11 mouse cellular contexts compared by ENCODE assay signal in genomic region chr17:87328177-87328768, GRCm38 (mm10). TPM values are rescaled to one million over a fixed set of nuclear protein-coding genes. Genes with fewer than 3 reads are reported as not detected.
DNase-seq lines count a peak whose midpoint lies in the region; ATAC-seq lines count a peak whose summit lies in the region.
"Had no signal": no experiment of that assay in that cellular context is flagged by ENCODE, and none has a peak within 500 bp of the region (broad histone marks: within the 10 kb centered on the region; RNA-seq: fewer than 3 reads in every experiment).

No protein-coding gene starts in this region.

- no peak for DNase-seq in hindbrain, embryonic 11.5 days (ENCODE audit: low spot score)
- DNase-seq in frontal cortex, postnatal 10 days (ENCODE audit: low spot score in 2 of 2), result peak; percentile 72 to 83
- peak; percentile 45 to 76 for DNase-seq in layer of hippocampus, postnatal 14 days (ENCODE audit: low spot score in 2 of 2)
- peak; percentile 89 to 92 for DNase-seq in right cerebral cortex, postnatal 36 days (ENCODE audit: low spot score in 2 of 2)
- DNase-seq in kidney, postnatal 4 days, result no peak
- DNase-seq: kidney, postnatal 36 days; liver, postnatal 0 days had no signal

- H3K27me3 ChIP-seq in hindbrain, embryonic 16.5 days (replicated peaks; ENCODE audit: control insufficient read depth, insufficient read depth, low read length), result no peaks in the 10 kb centered on the region
- no peaks in the 10 kb centered on the region for H3K27me3 ChIP-seq in hindbrain, embryonic 11.5 days (ENCODE audit: control insufficient read depth, insufficient read depth, low read length)

- H3K4me1 ChIP-seq in hindbrain, embryonic 16.5 days (ENCODE audit: control insufficient read depth, insufficient read depth, low read depth, low read length), result peaks cover 50% of the 10 kb centered on the region
- H3K4me1 ChIP-seq in hindbrain, embryonic 11.5 days (replicated peaks; ENCODE audit: control insufficient read depth, insufficient read depth, low read length), result peaks cover 29% of the 10 kb centered on the region

- no peaks in the 10 kb centered on the region for H3K36me3 ChIP-seq in hindbrain, embryonic 16.5 days (ENCODE audit: control insufficient read depth, insufficient read depth, low read length)
- no peaks in the 10 kb centered on the region for H3K36me3 ChIP-seq in hindbrain, embryonic 11.5 days (ENCODE audit: control insufficient read depth, insufficient read depth, low read length)
- H3K36me3 ChIP-seq: midbrain, embryonic 12.5 days had no signal

- 48% methylated on average over 9 of the region's 9 CpGs for WGBS in hindbrain, embryonic 16.5 days
- 72% methylated on average over 8 of the region's 9 CpGs for WGBS in hindbrain, embryonic 11.5 days

- H3K4me3 ChIP-seq in hindbrain, embryonic 16.5 days (ENCODE audit: low read length), result no peak overlapping the region
- no peak overlapping the region for H3K4me3 ChIP-seq in hindbrain, embryonic 11.5 days (ENCODE audit: low read depth, low read length)
- H3K4me3 ChIP-seq: midbrain, embryonic 12.5 days had no signal

- no peaks in the 10 kb centered on the region for H3K9me3 ChIP-seq in hindbrain, embryonic 16.5 days (ENCODE audit: control insufficient read depth, low read length)
- no peaks in the 10 kb centered on the region for H3K9me3 ChIP-seq in hindbrain, embryonic 11.5 days (ENCODE audit: control insufficient read depth, low read length)
- H3K9me3 ChIP-seq: G1E; midbrain, embryonic 12.5 days had no signal

- H3K9ac ChIP-seq in hindbrain, embryonic 16.5 days (ENCODE audit: low read depth, low read length), result peak overlapping the region; percentile 27; the same call in 1 of the 2 replicates
- no peak overlapping the region for H3K9ac ChIP-seq in hindbrain, embryonic 11.5 days (ENCODE audit: low read depth, low read length)
- H3K9ac ChIP-seq: liver, postnatal 0 days; midbrain, embryonic 12.5 days had no signal

- no peak for ATAC-seq in hindbrain, embryonic 16.5 days
- no peak for ATAC-seq in hindbrain, embryonic 11.5 days (ENCODE audit: low FRiP score)
- ATAC-seq in granulocyte monocyte progenitor cell, adult 5-6 weeks (replicated peaks; ENCODE audit: poor library complexity, severe bottlenecking), result no peak
- ATAC-seq: liver, postnatal 0 days had no signal

- no peak overlapping the region for H3K4me2 ChIP-seq in hindbrain, embryonic 16.5 days (ENCODE audit: low read length)
- no peak overlapping the region for H3K4me2 ChIP-seq in hindbrain, embryonic 11.5 days (replicated peaks; ENCODE audit: low read depth, low read length)
- H3K4me2 ChIP-seq: midbrain, embryonic 12.5 days had no signal

- no peak overlapping the region for H3K27ac ChIP-seq in hindbrain, embryonic 16.5 days (ENCODE audit: low read depth, low read length)
- no peak overlapping the region for H3K27ac ChIP-seq in hindbrain, embryonic 11.5 days (ENCODE audit: low read depth, low read length)

RNA-seq across cellular contexts. Expression of gene Ttc7, which starts 45.6 kb away (rescaled TPM):
- 6.1 and 6.6 TPM in 2 replicates for polyA plus RNA-seq in hindbrain, embryonic 16.5 days (2015; fragmentation: Nextera tagmentation; extraction: Ambion mirVana)
- polyA plus RNA-seq in hindbrain, embryonic 11.5 days (2014; fragmentation: Nextera tagmentation; extraction: Ambion mirVana), result 2.7 and 3.0 TPM in 2 replicates
- 1 to 10 TPM; 6.8 to 6.9 TPM for total RNA-seq in layer of hippocampus, postnatal 14 days (2021)
- total RNA-seq in granulocyte monocyte progenitor cell, adult 5-6 weeks (2014; fragmentation: Nextera tagmentation), result 68.9 and 94.1 TPM in 2 replicates
- total RNA-seq in granulocyte monocyte progenitor cell, adult 5-6 weeks (2017), result 42.2 and 46.7 TPM in 2 replicates

Comparison
In these comparisons a context has a peak if more than half of its experiments do, and no peak if none do; other contexts are left out.
1. DNase-seq: peak in frontal cortex, postnatal 10 days (2 of 2), layer of hippocampus, postnatal 14 days (2 of 2) and right cerebral cortex, postnatal 36 days (2 of 2); none in hindbrain, embryonic 11.5 days (single experiment) and kidney, postnatal 4 days (0 of 2).
2. RNA of gene Ttc7, which starts 45.6 kb away (total RNA-seq): 42.2 to 94.1 TPM in granulocyte monocyte progenitor cell, adult 5-6 weeks; 6.8 to 6.9 TPM in layer of hippocampus, postnatal 14 days; every median in the first group is over 4 times any median in the second.